Mouse (Mus musculus): ENCODE results near the gene Copa. TPM values are rescaled to one million over a fixed set of nuclear protein-coding genes. Genes with fewer than 3 reads are reported as not detected.

Copa gene
- total and polyA plus RNA-seq, 3 experiments, result 50.6 to 320 (median 166) TPM

DNA sequence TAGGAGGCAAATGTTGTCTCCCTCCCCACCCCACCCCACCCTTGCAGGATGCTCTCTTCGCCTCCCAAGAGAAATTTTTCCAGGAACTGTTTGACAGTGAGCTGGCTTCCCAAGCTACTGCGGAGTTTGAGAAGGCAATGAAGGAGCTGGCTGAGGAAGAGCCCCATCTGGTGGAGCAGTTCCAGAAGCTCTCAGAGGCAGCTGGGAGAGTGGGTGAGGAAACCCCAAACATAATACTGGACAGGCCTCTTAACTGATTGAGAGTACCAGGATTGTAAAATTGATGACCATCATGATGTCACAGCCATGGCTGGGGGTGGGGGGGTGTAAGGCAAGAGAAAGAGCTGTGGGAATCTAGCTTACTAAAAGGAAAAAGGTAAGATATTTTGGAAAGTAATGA, 46.8 kb downstream of the Copa start:
- Histone ChIP-seq H3K36me3 (replicated peaks) (peaks cover 57% of the 10 kb centered on the region), H3K27me3 (ENCODE audit: insufficient read depth, low read length) (no peaks in the 10 kb centered on the region), H3K4me1 (ENCODE audit: insufficient read depth, low read depth, low read length) (peaks cover 30% of the 10 kb centered on the region), H3K9me3 (replicated peaks) (no peaks in the 10 kb centered on the region), H3K4me3 (ENCODE audit: low read depth, low read length) (no peak overlapping the region)
- DNase-seq (ENCODE audit: low spot score), result no peak
- no peak for TF ChIP-seq GATA2 (IDR thresholded peaks at IDR 0.05; ENCODE audit: borderline replicate concordance, low read depth, low read length)
- TF ChIP-seq CTCF (IDR thresholded peaks at IDR 0.05; ENCODE audit: low read depth, low read length), result no peak
- TF ChIP-seq TAL1 (conservative IDR thresholded peaks at IDR 0.05; ENCODE audit: low read depth, low read length), result no peak
- no peak for TF ChIP-seq POLR2AphosphoS5 (IDR thresholded peaks at IDR 0.05; ENCODE audit: insufficient replicate concordance, low read depth, low read length)
- ATAC-seq (ENCODE audit: extremely low read depth, insufficient number of reproducible peaks, low FRiP score, poor library complexity, severe bottlenecking), result no peak

DNA sequence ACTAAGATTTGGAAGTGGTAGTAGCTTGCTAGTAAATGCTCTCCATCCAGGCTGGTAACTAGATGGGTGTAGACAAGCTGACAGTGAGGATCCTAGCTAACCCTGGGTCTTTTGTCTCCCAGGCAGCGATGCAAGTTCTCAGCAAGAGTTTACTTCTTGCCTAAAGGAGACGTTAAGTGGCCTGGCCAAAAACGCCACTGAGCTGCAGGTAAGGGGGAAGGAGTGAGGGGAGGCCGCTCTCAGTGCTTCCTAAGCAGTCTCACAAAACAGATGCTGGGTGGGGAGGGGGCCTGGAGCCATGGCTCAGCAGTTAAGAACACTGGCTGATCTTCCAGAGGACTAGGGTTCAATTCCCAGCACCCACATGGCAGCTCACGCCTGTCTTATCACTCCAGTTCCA, 47.5 kb downstream of the Copa start:
- Histone ChIP-seq H3K9me3 (replicated peaks) (no peaks in the 10 kb centered on the region), H3K4me1 (ENCODE audit: insufficient read depth, low read depth, low read length) (peaks cover 30% of the 10 kb centered on the region), H3K36me3 (replicated peaks) (peaks cover 61% of the 10 kb centered on the region), H3K4me3 (ENCODE audit: low read depth, low read length) (no peak overlapping the region), H3K27me3 (ENCODE audit: insufficient read depth, low read length) (no peaks in the 10 kb centered on the region)
- DNase-seq (ENCODE audit: low spot score) (no peak), ATAC-seq (ENCODE audit: extremely low read depth, insufficient number of reproducible peaks, low FRiP score, poor library complexity, severe bottlenecking) (no peak)
- no peak for TF ChIP-seq GATA2 (IDR thresholded peaks at IDR 0.05; ENCODE audit: borderline replicate concordance, low read depth, low read length)

DNA sequence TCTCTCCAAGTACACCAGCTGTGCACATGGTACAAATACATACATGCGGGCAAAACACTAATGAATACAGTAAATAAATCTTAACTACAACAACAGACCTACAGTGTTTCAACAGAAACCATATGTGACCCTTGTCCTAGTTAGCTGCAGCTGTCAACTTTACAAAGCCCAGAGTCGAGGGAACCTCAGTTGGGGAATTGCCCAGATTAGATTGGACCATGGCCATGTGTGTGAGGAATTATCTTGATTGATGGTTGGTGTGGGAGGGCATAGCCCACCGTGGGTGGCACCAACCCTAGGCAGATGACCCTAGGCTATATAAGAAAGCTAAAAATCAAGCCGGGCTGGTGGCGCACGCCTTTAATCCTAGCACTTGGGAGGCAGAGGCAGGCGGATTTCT, 50.0 kb downstream of the Copa start:
- DNase-seq (ENCODE audit: low spot score), result no peak

DNA sequence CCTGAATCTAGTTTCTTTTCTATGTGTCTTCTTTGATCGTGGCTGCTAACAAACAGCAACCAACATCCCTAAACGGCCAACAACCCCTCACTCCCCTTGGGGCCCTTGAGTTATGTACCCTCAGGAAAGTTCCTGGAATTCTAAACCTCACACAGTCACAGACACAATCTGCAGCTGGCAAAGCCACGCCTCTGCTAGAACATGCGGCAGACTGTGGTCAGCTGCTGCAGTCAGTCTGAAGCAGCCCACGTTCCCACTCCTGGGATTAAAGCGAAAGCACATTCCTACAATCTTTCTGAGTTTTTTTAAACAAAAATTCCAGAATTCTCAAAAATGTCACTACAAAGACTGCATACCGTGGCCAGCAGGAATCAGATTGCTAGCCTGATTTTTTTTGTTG, 51.2 kb downstream of the Copa start:
- H3K9me3 ChIP-seq (replicated peaks), result no peaks in the 10 kb centered on the region
- H3K27me3 ChIP-seq (ENCODE audit: insufficient read depth, low read length), result no peaks in the 10 kb centered on the region
- no peak for TF ChIP-seq POLR2AphosphoS5 (IDR thresholded peaks at IDR 0.05; ENCODE audit: insufficient replicate concordance, low read depth, low read length)
- TF ChIP-seq TAL1 (conservative IDR thresholded peaks at IDR 0.05; ENCODE audit: low read depth, low read length), result no peak
- TF ChIP-seq CTCF (IDR thresholded peaks at IDR 0.05; ENCODE audit: low read depth, low read length), result no peak
- TF ChIP-seq GATA1 (IDR thresholded peaks at IDR 0.05; ENCODE audit: borderline replicate concordance, low read length), result no peak
- TF ChIP-seq GATA2 (IDR thresholded peaks at IDR 0.05; ENCODE audit: borderline replicate concordance, low read depth, low read length), result no peak
- H3K4me3 ChIP-seq (ENCODE audit: low read depth, low read length), result no peak overlapping the region
- H3K4me1 ChIP-seq (ENCODE audit: insufficient read depth, low read depth, low read length), result peaks cover 12% of the 10 kb centered on the region
- peaks cover 72% of the 10 kb centered on the region for H3K36me3 ChIP-seq (replicated peaks)
- ATAC-seq (ENCODE audit: extremely low read depth, insufficient number of reproducible peaks, low FRiP score, poor library complexity, severe bottlenecking), result no peak
- no peak for DNase-seq (ENCODE audit: low spot score)

More for the DNA sequence above, 50.0 kb downstream of the Copa start:
- TF ChIP-seq POLR2AphosphoS5 (IDR thresholded peaks at IDR 0.05; ENCODE audit: insufficient replicate concordance, low read depth, low read length), result no peak
- no peak for TF ChIP-seq TAL1 (conservative IDR thresholded peaks at IDR 0.05; ENCODE audit: low read depth, low read length)
- no peak for TF ChIP-seq GATA1 (IDR thresholded peaks at IDR 0.05; ENCODE audit: borderline replicate concordance, low read length)
- no peak for TF ChIP-seq GATA2 (IDR thresholded peaks at IDR 0.05; ENCODE audit: borderline replicate concordance, low read depth, low read length)
- no peak for TF ChIP-seq CTCF (IDR thresholded peaks at IDR 0.05; ENCODE audit: low read depth, low read length)
- Histone ChIP-seq H3K27me3 (ENCODE audit: insufficient read depth, low read length) (no peaks in the 10 kb centered on the region), H3K9me3 (replicated peaks) (no peaks in the 10 kb centered on the region), H3K4me3 (ENCODE audit: low read depth, low read length) (no peak overlapping the region), H3K4me1 (ENCODE audit: insufficient read depth, low read depth, low read length) (peaks cover 22% of the 10 kb centered on the region), H3K36me3 (replicated peaks) (peaks cover 76% of the 10 kb centered on the region)
- no peak for ATAC-seq (ENCODE audit: extremely low read depth, insufficient number of reproducible peaks, low FRiP score, poor library complexity, severe bottlenecking)

DNA sequence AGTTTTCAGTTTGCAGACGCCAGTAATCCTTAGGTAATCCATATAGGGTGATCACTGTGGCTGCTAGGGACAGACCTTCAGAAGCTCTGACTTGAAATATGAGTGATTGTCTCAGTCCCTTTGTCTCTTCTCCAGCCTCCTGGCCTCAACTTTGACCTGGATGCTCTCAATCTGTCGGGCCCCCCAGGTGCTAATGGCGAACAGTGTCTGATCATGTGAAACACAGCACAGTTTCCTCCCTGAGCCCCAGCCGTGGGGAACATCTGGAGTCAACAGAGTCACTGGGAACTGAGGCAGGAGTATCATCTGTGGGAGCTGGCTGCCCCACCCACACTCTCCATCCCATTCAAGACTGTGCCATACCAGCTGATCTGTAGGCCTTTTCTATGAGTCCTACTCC, 51.7 kb downstream of the Copa start:
- DNase-seq (ENCODE audit: low spot score) (no peak), ATAC-seq (ENCODE audit: extremely low read depth, insufficient number of reproducible peaks, low FRiP score, poor library complexity, severe bottlenecking) (no peak)
- Histone ChIP-seq H3K4me1 (ENCODE audit: insufficient read depth, low read depth, low read length) (peaks cover 9% of the 10 kb centered on the region), H3K27me3 (ENCODE audit: insufficient read depth, low read length) (no peaks in the 10 kb centered on the region), H3K36me3 (replicated peaks) (peaks cover 67% of the 10 kb centered on the region), H3K9me3 (replicated peaks) (no peaks in the 10 kb centered on the region), H3K4me3 (ENCODE audit: low read depth, low read length) (no peak overlapping the region)
- TF ChIP-seq CTCF (IDR thresholded peaks at IDR 0.05; ENCODE audit: low read depth, low read length), result no peak
- no peak for TF ChIP-seq POLR2AphosphoS5 (IDR thresholded peaks at IDR 0.05; ENCODE audit: insufficient replicate concordance, low read depth, low read length)
- no peak for TF ChIP-seq GATA2 (IDR thresholded peaks at IDR 0.05; ENCODE audit: borderline replicate concordance, low read depth, low read length)
- TF ChIP-seq GATA1 (IDR thresholded peaks at IDR 0.05; ENCODE audit: borderline replicate concordance, low read length), result no peak
- TF ChIP-seq TAL1 (conservative IDR thresholded peaks at IDR 0.05; ENCODE audit: low read depth, low read length), result no peak

DNA sequence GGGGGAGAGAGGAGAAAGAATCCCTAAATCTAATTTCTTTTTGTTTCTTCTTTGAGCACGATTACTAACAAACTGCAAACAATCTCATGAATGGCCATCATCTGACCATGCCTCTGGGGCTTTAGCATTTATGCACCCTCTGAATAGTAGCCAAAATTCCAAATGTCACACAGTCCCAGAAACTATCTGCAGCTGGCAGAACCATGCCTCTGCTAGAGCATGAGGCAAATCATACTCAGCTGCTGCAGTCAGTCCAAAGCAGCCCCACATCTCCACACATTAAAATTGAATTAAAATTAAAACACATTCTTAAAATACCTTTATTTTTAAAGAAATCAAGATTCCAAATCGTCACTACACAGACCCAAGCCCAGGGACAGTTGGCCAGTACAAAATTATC, 57.8 kb downstream of the Copa start:
- Histone ChIP-seq H3K9me3 (replicated peaks) (no peaks in the 10 kb centered on the region), H3K27me3 (ENCODE audit: insufficient read depth, low read length) (no peaks in the 10 kb centered on the region), H3K4me1 (ENCODE audit: insufficient read depth, low read depth, low read length) (0 out of 2 replicates have a peak, but pooled peaks cover 2% of the 10 kb centered on the region), H3K4me3 (ENCODE audit: low read depth, low read length) (no peak overlapping the region), H3K36me3 (replicated peaks) (peaks cover 11% of the 10 kb centered on the region)
- no peak for TF ChIP-seq GATA1 (IDR thresholded peaks at IDR 0.05; ENCODE audit: borderline replicate concordance, low read length)
- no peak for TF ChIP-seq GATA2 (IDR thresholded peaks at IDR 0.05; ENCODE audit: borderline replicate concordance, low read depth, low read length)
- TF ChIP-seq TAL1 (conservative IDR thresholded peaks at IDR 0.05; ENCODE audit: low read depth, low read length), result no peak
- TF ChIP-seq CTCF (IDR thresholded peaks at IDR 0.05; ENCODE audit: low read depth, low read length), result no peak
- TF ChIP-seq POLR2AphosphoS5 (IDR thresholded peaks at IDR 0.05; ENCODE audit: insufficient replicate concordance, low read depth, low read length), result no peak
- DNase-seq (ENCODE audit: low spot score) (no peak), ATAC-seq (ENCODE audit: extremely low read depth, insufficient number of reproducible peaks, low FRiP score, poor library complexity, severe bottlenecking) (no peak)

DNA sequence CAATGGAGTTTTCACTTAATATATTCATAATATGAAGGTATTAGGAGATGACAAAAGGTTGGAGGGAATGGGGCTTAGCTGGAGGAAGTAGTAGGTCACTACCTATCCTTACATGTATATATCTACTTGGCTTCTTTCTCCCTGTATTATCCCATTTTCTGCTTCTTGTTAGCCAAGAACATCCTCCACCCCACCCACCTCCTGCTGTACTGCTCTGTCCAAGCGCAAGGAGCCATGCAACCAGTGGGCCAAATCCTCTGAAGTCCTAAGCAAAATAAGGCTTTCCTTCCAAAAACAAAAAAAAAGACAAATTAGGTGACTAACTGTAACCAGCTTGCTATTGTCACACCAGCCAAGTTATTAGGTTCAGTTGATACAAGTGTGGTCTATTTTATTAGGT, 58.5 kb downstream of the Copa start:
- Histone ChIP-seq H3K4me1 (ENCODE audit: insufficient read depth, low read depth, low read length) (0 out of 2 replicates have a peak, but pooled peaks cover 2% of the 10 kb centered on the region), H3K4me3 (ENCODE audit: low read depth, low read length) (no peak overlapping the region), H3K36me3 (replicated peaks) (peaks cover 8% of the 10 kb centered on the region), H3K9me3 (replicated peaks) (no peaks in the 10 kb centered on the region), H3K27me3 (ENCODE audit: insufficient read depth, low read length) (no peaks in the 10 kb centered on the region)
- no peak for ATAC-seq (ENCODE audit: extremely low read depth, insufficient number of reproducible peaks, low FRiP score, poor library complexity, severe bottlenecking)
- TF ChIP-seq GATA1 (IDR thresholded peaks at IDR 0.05; ENCODE audit: borderline replicate concordance, low read length) (no peak), CTCF (IDR thresholded peaks at IDR 0.05; ENCODE audit: low read depth, low read length) (no peak), GATA2 (IDR thresholded peaks at IDR 0.05; ENCODE audit: borderline replicate concordance, low read depth, low read length) (no peak), TAL1 (conservative IDR thresholded peaks at IDR 0.05; ENCODE audit: low read depth, low read length) (no peak), POLR2AphosphoS5 (IDR thresholded peaks at IDR 0.05; ENCODE audit: insufficient replicate concordance, low read depth, low read length) (no peak)
- no peak for DNase-seq (ENCODE audit: low spot score)

Measured in G1E (cell line).